Mouse (Mus musculus) liver, embryonic 15.5 days (tissue): ENCODE data around the gene Bysl. TPM values are rescaled to one million over a fixed set of nuclear protein-coding genes. Genes with fewer than 3 reads are reported as not detected.
A peak's percentile ranks its signal among the peaks of the same experiment; 100 is the strongest.

Experiments
- ATAC-seq: fragments of 200-750 bp; cut with Nextera tagmentation; 2 replicates; pipeline ENCODE4 v1.8.0; 2017; ENCODE audit warnings: moderate number of reproducible peaks, mild to moderate bottlenecking, moderate library complexity; ENCODE audit not compliant: insufficient read depth
- H3K27ac ChIP-seq: fragments of 300-500 bp; sonication (generic); replicated peaks from 2 replicates; pipeline ENCODE4 v1.5.1; 2015; ENCODE audit warnings: mild to moderate bottlenecking, inconsistent platforms
- H3K27me3 ChIP-seq: fragments of 300-500 bp; sonication (generic); 2 replicates; pipeline ENCODE4 v1.6.1; 2015; ENCODE audit warnings: mild to moderate bottlenecking, inconsistent platforms
- H3K36me3 ChIP-seq: fragments of 300-500 bp; sonication (generic); replicated peaks from 2 replicates; pipeline ENCODE4 v1.6.1; 2015; ENCODE audit warnings: moderate library complexity, mild to moderate bottlenecking, inconsistent platforms
- H3K4me1 ChIP-seq: fragments of 300-500 bp; sonication (generic); replicated peaks from 2 replicates; pipeline ENCODE4 v1.6.1; 2015; ENCODE audit warnings: inconsistent platforms
- H3K4me2 ChIP-seq: fragments of 300-500 bp; sonication (generic); 2 replicates; pipeline ENCODE4 v1.6.1; 2015; ENCODE audit warnings: moderate library complexity, mild to moderate bottlenecking, inconsistent platforms
- H3K4me3 ChIP-seq: fragments of 300-500 bp; sonication (generic); replicated peaks from 2 replicates; pipeline ENCODE4 v1.5.1; 2015; ENCODE audit warnings: mild to moderate bottlenecking, inconsistent platforms
- H3K9ac ChIP-seq: fragments of 300-500 bp; sonication (generic); 2 replicates; pipeline ENCODE4 v1.6.1; 2015; ENCODE audit warnings: moderate library complexity, mild to moderate bottlenecking, inconsistent platforms
- H3K9me3 ChIP-seq: fragments of 300-500 bp; sonication (generic); replicated peaks from 2 replicates; pipeline ENCODE4 v1.6.1; 2016; ENCODE audit warnings: inconsistent platforms
- WGBS: fragments of 180-500 bp; shearing (Covaris S2); methylation state at CpG from one replicate; pipeline ENCODE4 v1.1.7; 2015; ENCODE audit warnings: mixed read lengths; ENCODE audit not compliant: insufficient replicate concordance; 5-methylcytosine and 5-hydroxymethylcytosine counted together
- polyA plus RNA-seq: library from polyadenylated mRNA; unstranded; fragments of >200 nt; fragmentation: Nextera tagmentation; extraction: Ambion mirVana; gene quantifications from 2 replicates; pipeline ENCODE4 v1.2.1, GENCODE M21; 2015

Bysl gene
- polyA plus RNA-seq, 1 experiment from 2014 or later, result 16.5 TPM

DNA sequence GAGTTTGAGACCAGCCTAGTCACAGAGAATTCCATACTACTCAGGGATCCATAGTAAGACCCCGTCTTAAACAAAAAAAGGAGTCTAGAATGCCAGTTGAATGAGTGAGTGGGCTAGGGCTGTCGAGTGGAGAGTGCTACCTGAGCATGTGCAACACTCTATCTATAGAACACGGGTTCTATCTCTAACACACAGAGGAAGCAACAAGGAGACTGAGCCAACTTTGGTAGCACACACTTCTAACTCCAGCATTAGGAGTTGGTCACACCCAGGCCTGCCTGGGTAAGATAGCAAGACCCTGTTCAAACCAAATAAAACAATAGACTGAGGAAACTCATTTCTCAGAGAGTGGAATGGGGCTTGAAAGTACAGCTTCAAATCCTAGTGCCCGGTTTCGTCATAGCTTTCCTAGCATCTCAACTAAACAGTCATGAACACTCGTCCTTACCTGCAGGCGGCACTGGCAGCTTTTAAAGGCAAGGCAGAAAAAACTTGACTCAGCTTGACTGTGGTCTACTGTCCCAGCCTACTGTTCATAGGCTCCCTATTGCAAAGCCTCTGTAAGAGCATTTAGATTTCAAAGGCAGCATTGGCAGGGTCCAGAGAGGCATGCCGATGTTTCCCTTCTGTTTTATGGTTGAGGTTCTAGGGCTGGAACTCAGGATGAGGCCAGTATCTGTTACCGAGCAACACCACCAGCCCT is 6.5 kb upstream of the Bysl start:
- Histone ChIP-seq H3K36me3 (peaks cover 89% of the 10 kb centered on the region), H3K4me1 (peaks cover 70% of the 10 kb centered on the region), H3K9ac (peak overlapping the region; percentile 31; the same call in 1 of the 2 replicates), H3K4me2 (peak overlapping the region; percentile 56), H3K4me3 (0 out of 2 replicates have a peak overlapping the region, but pooled peaks have one; percentile 2), H3K9me3 (no peaks in the 10 kb centered on the region), H3K27ac (peak overlapping the region; percentile 95), H3K27me3 (no peaks in the 10 kb centered on the region)
- ATAC-seq, result peak; percentile 99
- 33% methylated on average over 9 of the region's 9 CpGs for WGBS

DNA sequence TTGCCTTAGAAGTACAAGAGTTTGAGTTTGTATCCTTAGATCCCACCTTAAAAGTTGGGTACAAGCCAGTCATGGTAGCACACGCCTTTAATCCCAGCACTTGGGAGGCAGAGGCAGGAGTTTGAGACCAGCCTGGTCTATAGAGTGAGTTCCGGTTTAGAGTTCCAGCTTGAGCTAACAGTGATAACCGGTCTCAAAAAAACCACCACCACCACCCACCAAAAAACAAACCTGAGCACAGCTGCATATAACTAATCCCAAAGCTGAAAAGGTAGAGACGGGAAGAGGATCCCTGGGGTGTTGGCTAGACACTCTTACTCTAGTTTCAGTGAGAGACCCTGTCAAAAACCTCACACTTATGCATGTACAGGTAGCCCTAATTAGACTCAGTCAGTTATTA is 5.4 kb upstream of the Bysl start:
- H3K4me2 ChIP-seq, result peak overlapping the region; percentile 56
- H3K4me1 ChIP-seq, result peaks cover 80% of the 10 kb centered on the region
- H3K9ac ChIP-seq, result peak overlapping the region; percentile 16; the same call in 1 of the 2 replicates
- 62% methylated on average over 4 of the region's 4 CpGs for WGBS
- H3K36me3 ChIP-seq, result peaks cover 78% of the 10 kb centered on the region
- no peak for ATAC-seq
- H3K9me3 ChIP-seq, result no peaks in the 10 kb centered on the region
- H3K4me3 ChIP-seq, result no peak overlapping the region
- H3K27ac ChIP-seq, result peak overlapping the region; percentile 95
- no peaks in the 10 kb centered on the region for H3K27me3 ChIP-seq

DNA sequence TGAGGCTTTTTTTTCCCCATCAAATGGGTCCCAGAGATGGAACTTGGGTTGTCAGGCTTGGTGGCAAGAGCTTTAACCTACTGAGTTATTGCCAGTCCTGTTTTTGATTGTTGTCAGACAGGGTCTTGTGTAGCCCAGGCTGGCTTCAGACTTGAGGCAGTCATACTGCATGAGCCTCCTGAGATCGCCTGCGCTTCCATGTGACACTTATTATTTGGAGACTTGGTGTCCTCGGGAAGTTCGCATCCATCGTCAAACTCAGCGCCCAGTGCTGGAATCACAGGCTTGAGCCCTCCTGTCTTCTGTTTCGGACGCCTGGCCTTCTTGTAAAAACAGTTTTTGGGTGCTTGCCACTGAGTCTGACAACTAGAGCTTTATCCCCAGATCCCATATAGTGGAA is 4.8 kb upstream of the Bysl start:
- no peak overlapping the region for H3K9ac ChIP-seq

GRCm38 (mm10) chr17:47614018-47614417 is 2.7 kb upstream of the Bysl start:
- peaks cover 89% of the 10 kb centered on the region for H3K4me1 ChIP-seq
- H3K9me3 ChIP-seq, result no peaks in the 10 kb centered on the region
- no peak overlapping the region; the same call in 1 of the 2 replicates for H3K4me3 ChIP-seq
- H3K27me3 ChIP-seq, result no peaks in the 10 kb centered on the region
- H3K4me2 ChIP-seq, result no peak overlapping the region
- H3K9ac ChIP-seq, result no peak overlapping the region
- H3K36me3 ChIP-seq, result peaks cover 54% of the 10 kb centered on the region
- WGBS, result 87% methylated on average over 1 of the region's 1 CpGs
- H3K27ac ChIP-seq, result 0 out of 2 replicates have a peak overlapping the region, but pooled peaks have one; percentile 33
- ATAC-seq, result no peak

More for the DNA sequence above, 4.8 kb upstream of the Bysl start:
- WGBS, result 92% methylated on average over 8 of the region's 8 CpGs
- peaks cover 73% of the 10 kb centered on the region for H3K36me3 ChIP-seq
- H3K9me3 ChIP-seq, result no peaks in the 10 kb centered on the region
- no peaks in the 10 kb centered on the region for H3K27me3 ChIP-seq
- H3K4me2 ChIP-seq, result peak overlapping the region; percentile 56; the same call in 1 of the 2 replicates
- H3K27ac ChIP-seq, result peak overlapping the region; percentile 95
- ATAC-seq, result no peak
- H3K4me1 ChIP-seq, result peaks cover 80% of the 10 kb centered on the region
- H3K4me3 ChIP-seq, result no peak overlapping the region

GRCm38 (mm10) chr17:47611661-47611982 is 330 bp upstream of the Bysl start:
- peaks cover 61% of the 10 kb centered on the region for H3K36me3 ChIP-seq
- 0% methylated on average over 13 of the region's 13 CpGs for WGBS
- H3K4me1 ChIP-seq, result peaks cover 82% of the 10 kb centered on the region

DNA sequence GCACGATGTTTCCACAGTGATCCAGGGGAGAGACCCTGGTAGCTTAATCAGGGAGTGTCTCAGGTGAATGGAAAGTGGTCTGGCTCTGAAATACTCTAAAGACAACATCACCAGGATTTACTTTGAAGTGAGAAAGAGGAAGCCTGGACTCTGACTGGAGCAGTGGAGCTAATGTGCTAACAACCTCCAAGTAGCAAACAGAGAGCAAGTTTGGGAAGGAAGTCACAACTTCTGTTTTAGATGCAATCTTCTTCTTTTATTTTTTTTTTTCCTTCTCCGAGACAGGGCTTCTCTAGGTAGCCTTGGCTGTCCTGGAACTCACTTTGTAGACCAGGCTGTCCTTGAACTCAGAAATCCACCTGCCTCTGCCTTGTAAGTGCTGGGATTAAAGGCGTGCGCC is 2.1 kb downstream of the Bysl start:
- peaks cover 57% of the 10 kb centered on the region for H3K4me1 ChIP-seq
- 70% methylated on average over 4 of the region's 4 CpGs for WGBS
- H3K4me2 ChIP-seq, result peak overlapping the region; percentile 90
- ATAC-seq, result no peak
- H3K9me3 ChIP-seq, result no peaks in the 10 kb centered on the region
- H3K4me3 ChIP-seq, result peak overlapping the region; percentile 92
- no peaks in the 10 kb centered on the region for H3K27me3 ChIP-seq
- H3K36me3 ChIP-seq, result peaks cover 63% of the 10 kb centered on the region
- H3K9ac ChIP-seq, result no peak overlapping the region
- peak overlapping the region; percentile 90 for H3K27ac ChIP-seq

More at GRCm38 (mm10) chr17:47611661-47611982, 330 bp upstream of the Bysl start:
- Histone ChIP-seq H3K4me2 (peak overlapping the region; percentile 90), H3K4me3 (peak overlapping the region; percentile 92), H3K27ac (peak overlapping the region; percentile 90), H3K9me3 (no peaks in the 10 kb centered on the region), H3K9ac (peak overlapping the region; percentile 78), H3K27me3 (no peaks in the 10 kb centered on the region)
- no peak; the same call in 1 of the 2 replicates for ATAC-seq

GRCm38 (mm10) chr17:47606220-47606619 is 5.1 kb downstream of the Bysl start:
- no peak overlapping the region for H3K27ac ChIP-seq
- no peak overlapping the region for H3K4me2 ChIP-seq
- no peak overlapping the region for H3K9ac ChIP-seq
- peaks cover 78% of the 10 kb centered on the region for H3K36me3 ChIP-seq
- no peaks in the 10 kb centered on the region for H3K9me3 ChIP-seq
- H3K4me1 ChIP-seq, result peaks cover 43% of the 10 kb centered on the region
- WGBS, result 68% methylated on average over 5 of the region's 5 CpGs
- ATAC-seq, result no peak
- H3K27me3 ChIP-seq, result no peaks in the 10 kb centered on the region
- no peak overlapping the region for H3K4me3 ChIP-seq

DNA sequence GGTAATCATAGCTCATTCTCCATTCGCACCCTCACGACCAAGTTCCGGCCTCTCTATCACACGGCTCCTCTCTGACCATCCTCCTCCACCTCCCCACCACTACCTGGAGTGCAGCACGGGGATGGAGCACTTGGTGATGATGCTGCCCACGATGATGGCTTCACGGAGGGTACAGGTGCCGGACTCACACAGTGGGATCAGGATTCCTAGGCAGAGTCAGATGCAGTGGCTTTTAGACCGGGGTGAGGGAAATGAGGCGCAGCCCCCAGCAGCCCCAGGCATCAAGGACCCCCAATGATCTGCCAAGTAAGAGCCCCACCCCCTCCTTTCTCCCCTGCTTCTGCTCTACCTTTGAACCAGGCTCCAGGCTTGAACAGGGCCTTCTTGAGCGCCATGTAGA is 9.0 kb downstream of the Bysl start:
- Histone ChIP-seq H3K4me3 (no peak overlapping the region), H3K27me3 (no peaks in the 10 kb centered on the region), H3K36me3 (peaks cover 97% of the 10 kb centered on the region), H3K27ac (no peak overlapping the region), H3K4me1 (peaks cover 52% of the 10 kb centered on the region), H3K9me3 (no peaks in the 10 kb centered on the region), H3K4me2 (no peak overlapping the region), H3K9ac (no peak overlapping the region)
- no peak for ATAC-seq
- WGBS, result 91% methylated on average over 11 of the region's 11 CpGs

DNA sequence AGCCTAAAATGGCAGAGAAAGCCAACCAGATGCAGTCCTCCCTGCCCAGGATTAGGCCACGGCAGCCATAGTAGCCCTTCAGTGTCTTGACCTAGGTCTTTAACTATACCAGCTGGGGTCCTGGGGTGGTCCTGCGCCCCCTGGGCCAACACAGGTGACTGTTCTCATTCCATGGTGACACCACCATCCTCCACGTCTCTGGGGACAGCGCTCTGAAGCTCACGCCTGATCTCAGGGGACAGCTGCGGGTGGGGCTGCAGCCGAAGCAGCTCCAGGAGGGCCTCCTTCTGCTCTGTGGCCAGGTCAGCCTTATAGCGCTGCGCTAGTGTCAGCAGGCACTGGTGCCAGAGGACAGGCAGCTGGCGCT is 9.9 kb downstream of the Bysl start:
- H3K4me1 ChIP-seq, result peaks cover 58% of the 10 kb centered on the region

DNA sequence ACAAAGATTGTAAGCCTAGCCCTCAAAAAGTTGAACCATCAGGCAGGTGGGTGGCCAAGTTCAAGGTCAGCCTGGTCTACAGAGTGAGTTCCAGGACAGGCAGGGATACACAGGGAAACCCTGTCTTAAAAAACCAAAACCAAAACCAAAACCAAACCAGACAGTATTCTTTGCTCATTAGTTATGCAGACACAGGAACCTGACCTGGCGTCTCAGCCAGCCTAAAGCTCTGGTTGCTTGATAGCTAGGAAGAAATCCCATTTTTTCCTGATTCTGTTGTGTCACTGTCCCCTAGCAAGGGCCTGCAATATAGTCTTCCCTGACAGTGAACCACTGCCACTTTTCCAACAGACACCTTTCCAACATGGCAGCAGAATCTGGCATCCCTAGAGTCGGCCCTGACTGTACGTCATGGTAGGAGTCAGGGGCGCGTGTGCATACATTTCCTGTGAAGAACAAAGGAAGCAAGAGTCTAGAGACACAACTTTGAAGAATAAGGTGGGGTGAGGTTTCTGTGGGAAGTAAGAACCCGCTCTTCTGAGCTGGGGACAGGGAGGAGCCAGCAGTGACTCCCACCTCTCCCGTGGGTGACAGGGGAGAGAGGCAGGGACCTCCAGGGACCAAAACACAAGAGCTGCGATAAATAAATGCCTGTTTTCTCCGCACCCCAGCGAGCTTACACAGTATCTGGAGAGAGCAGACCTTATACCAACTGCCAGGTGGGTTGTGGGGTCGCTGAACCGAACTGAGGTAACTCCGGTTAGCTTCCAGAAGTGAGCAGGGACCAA is 10.5 kb downstream of the Bysl start:
- no peak overlapping the region for H3K4me2 ChIP-seq
- H3K27ac ChIP-seq, result peak overlapping the region; percentile 96
- ATAC-seq, result no peak
- peaks cover 64% of the 10 kb centered on the region for H3K4me1 ChIP-seq
- H3K27me3 ChIP-seq, result no peaks in the 10 kb centered on the region
- H3K36me3 ChIP-seq, result peaks cover 97% of the 10 kb centered on the region
- no peak overlapping the region for H3K4me3 ChIP-seq
- H3K9me3 ChIP-seq, result no peaks in the 10 kb centered on the region
- WGBS, result 82% methylated on average over 13 of the region's 13 CpGs
- H3K9ac ChIP-seq, result no peak overlapping the region

More for the DNA sequence above, 9.9 kb downstream of the Bysl start:
- no peak overlapping the region for H3K4me3 ChIP-seq
- ATAC-seq, result no peak
- H3K36me3 ChIP-seq, result peaks cover 97% of the 10 kb centered on the region
- H3K27me3 ChIP-seq, result no peaks in the 10 kb centered on the region
- no peak overlapping the region for H3K9ac ChIP-seq
- H3K27ac ChIP-seq, result peak overlapping the region; percentile 96
- H3K4me2 ChIP-seq, result no peak overlapping the region
- 90% methylated on average over 10 of the region's 10 CpGs for whole genome bisulfite sequencing
- H3K9me3 ChIP-seq, result no peaks in the 10 kb centered on the region
